7 mouse cellular contexts compared by ENCODE assay signal in the genomic region with DNA sequence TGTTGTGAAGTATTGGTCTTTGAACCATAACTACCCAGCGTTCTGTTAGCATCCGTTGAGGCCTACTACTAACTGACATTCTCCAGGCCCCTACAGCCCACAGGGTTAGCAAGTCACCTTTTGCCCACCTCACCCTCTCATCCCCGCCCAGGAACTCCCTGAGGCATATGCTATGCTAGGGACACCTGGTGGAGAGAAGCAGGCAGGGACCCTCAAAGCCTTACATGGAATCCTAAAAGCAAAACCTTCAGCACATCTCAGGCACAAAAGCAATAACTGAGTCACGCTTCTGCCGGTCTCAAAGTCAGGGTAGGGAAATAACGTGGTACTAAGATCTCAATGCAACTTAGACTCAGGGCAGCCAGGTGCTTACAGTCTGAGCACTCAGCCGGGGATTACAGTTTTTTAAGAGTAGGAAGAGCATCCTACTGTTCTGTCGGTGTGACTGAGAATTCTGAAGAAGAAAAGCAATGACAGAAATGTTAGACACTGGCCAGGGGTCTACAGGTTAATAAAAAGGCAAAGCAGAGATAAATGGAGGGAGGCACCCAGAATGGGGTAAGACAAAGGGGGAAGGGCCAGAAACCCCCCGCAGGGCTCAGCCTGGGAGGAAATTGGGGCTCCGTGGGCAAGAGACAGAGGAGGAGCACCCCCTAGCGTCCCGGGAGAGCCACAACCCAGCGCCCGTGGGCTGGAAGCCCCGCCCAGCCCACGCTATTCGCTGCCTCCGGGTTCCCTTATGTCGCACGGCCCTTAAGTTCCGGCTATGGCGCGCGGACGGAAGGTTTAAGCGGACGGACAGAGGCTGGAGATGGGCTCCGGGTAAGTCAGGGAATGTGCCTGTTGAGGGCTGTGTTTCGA. TPM values are rescaled to one million over a fixed set of nuclear protein-coding genes. Genes with fewer than 3 reads are reported as not detected.
DNase-seq lines count a peak whose midpoint lies in the region; ATAC-seq and TF ChIP-seq lines count a peak whose summit lies in the region.

A gene (plus strand): TSS at position 789 of the 861 bp plus-strand sequence.

- intact Hi-C loops in left cerebral cortex, postnatal 4 days (cut with DNase I): no loop called here

- TF ChIP-seq POLR2A in small intestine, adult 2 months (IDR thresholded peaks at IDR 0.05; ENCODE audit: low read depth, low read length): peak; percentile 87; the same call in 1 of the 2 replicates

- DNase-seq in adrenal gland, postnatal 10 days: peak; percentile 98
- peak; percentile 96 for DNase-seq in embryonic facial prominence, embryonic 10.5 days (ENCODE audit: low spot score)
- DNase-seq in gonadal fat pad, adult 2 months (ENCODE audit: low read depth): peak; percentile 30
- DNase-seq in left cerebral cortex, postnatal 4 days: peak; percentile 97

- no peaks in the 10 kb centered on the region for H3K9me3 ChIP-seq in embryonic facial prominence, embryonic 10.5 days
- no peaks in the 10 kb centered on the region for H3K9me3 ChIP-seq in intestine, postnatal 0 days (ENCODE audit: control insufficient read depth)
- no peaks in the 10 kb centered on the region for H3K9me3 ChIP-seq in midbrain, embryonic 12.5 days

- WGBS in embryonic facial prominence, embryonic 10.5 days: 5% methylated on average over 29 of the region's 29 CpGs
- WGBS in intestine, postnatal 0 days: 6% methylated on average over 29 of the region's 29 CpGs
- WGBS in midbrain, embryonic 12.5 days: 5% methylated on average over 29 of the region's 29 CpGs
- WGBS in small intestine, adult 2 months: 10% methylated on average over 29 of the region's 29 CpGs

- peak within 1 kb of the TSS; percentile 88 for H3K4me3 ChIP-seq in embryonic facial prominence, embryonic 10.5 days
- H3K4me3 ChIP-seq in intestine, postnatal 0 days (ENCODE audit: low read depth, low read length): peak within 1 kb of the TSS; percentile 91
- H3K4me3 ChIP-seq in midbrain, embryonic 12.5 days: peak within 1 kb of the TSS; percentile 84
- peak within 1 kb of the TSS; percentile 98 for H3K4me3 ChIP-seq in small intestine, adult 2 months (ENCODE audit: low read depth, low read length)

- peak within 1 kb of the TSS; percentile 97 for H3K27ac ChIP-seq in embryonic facial prominence, embryonic 10.5 days (replicated peaks)
- H3K27ac ChIP-seq in intestine, postnatal 0 days (ENCODE audit: low read depth, low read length): peak within 1 kb of the TSS; percentile 88
- H3K27ac ChIP-seq in midbrain, embryonic 12.5 days (replicated peaks): peak within 1 kb of the TSS; percentile 85
- peak within 1 kb of the TSS; percentile 69 for H3K27ac ChIP-seq in small intestine, adult 2 months (ENCODE audit: insufficient read depth, low read depth, low read length)

- H3K36me3 ChIP-seq in embryonic facial prominence, embryonic 10.5 days (replicated peaks): peaks cover 38% of the 10 kb centered on the region
- H3K36me3 ChIP-seq in intestine, postnatal 0 days (ENCODE audit: control insufficient read depth, insufficient read depth): peaks cover 9% of the 10 kb centered on the region; the same call in 1 of the 2 replicates
- peaks cover 22% of the 10 kb centered on the region for H3K36me3 ChIP-seq in midbrain, embryonic 12.5 days
- H3K36me3 ChIP-seq in small intestine, adult 2 months (ENCODE audit: control insufficient read depth, insufficient read depth, low read length): peaks cover 8% of the 10 kb centered on the region

- H3K9ac ChIP-seq in intestine, postnatal 0 days (ENCODE audit: low read depth, low read length): peak within 1 kb of the TSS; percentile 90
- H3K9ac ChIP-seq in midbrain, embryonic 12.5 days (replicated peaks): peak within 1 kb of the TSS; percentile 81

- peak within 1 kb of the TSS; percentile 68 for H3K4me2 ChIP-seq in intestine, postnatal 0 days (replicated peaks; ENCODE audit: low read depth)
- peak within 1 kb of the TSS; percentile 85 for H3K4me2 ChIP-seq in midbrain, embryonic 12.5 days (replicated peaks)

- ATAC-seq in intestine, postnatal 0 days: peak; percentile 94
- ATAC-seq in midbrain, embryonic 12.5 days (ENCODE audit: low FRiP score, low read depth): peak; percentile 96

- peaks cover 23% of the 10 kb centered on the region for H3K4me1 ChIP-seq in embryonic facial prominence, embryonic 10.5 days
- H3K4me1 ChIP-seq in intestine, postnatal 0 days (replicated peaks; ENCODE audit: control insufficient read depth, insufficient read depth, low read length): no peaks in the 10 kb centered on the region
- peaks cover 12% of the 10 kb centered on the region for H3K4me1 ChIP-seq in midbrain, embryonic 12.5 days
- H3K4me1 ChIP-seq in small intestine, adult 2 months (ENCODE audit: control insufficient read depth, insufficient read depth, insufficient read length, low read length): no peaks in the 10 kb centered on the region; the same call in 1 of the 2 replicates

- H3K27me3 ChIP-seq in embryonic facial prominence, embryonic 10.5 days (replicated peaks; ENCODE audit: low read depth, poor library complexity, severe bottlenecking): no peaks in the 10 kb centered on the region
- H3K27me3 ChIP-seq in intestine, postnatal 0 days (replicated peaks; ENCODE audit: control insufficient read depth, insufficient read depth, low read length): no peaks in the 10 kb centered on the region
- H3K27me3 ChIP-seq in midbrain, embryonic 12.5 days: no peaks in the 10 kb centered on the region
- no peaks in the 10 kb centered on the region for H3K27me3 ChIP-seq in small intestine, adult 2 months (ENCODE audit: control insufficient read depth, insufficient read depth, low read length)

- peak; percentile 92 for TF ChIP-seq CTCF in intestine, postnatal 0 days (IDR thresholded peaks at IDR 0.05; ENCODE audit: low read depth)
- TF ChIP-seq CTCF in small intestine, adult 2 months (IDR thresholded peaks at IDR 0.05; ENCODE audit: extremely low read depth, insufficient read length, insufficient replicate concordance, low read depth, low read length): peak; percentile 90

RNA-seq across cellular contexts. Expression of the gene that starts here (rescaled TPM):
- total RNA-seq in adrenal gland, postnatal 10 days (2021): 10 to 100 TPM; 27.5 to 31.5 TPM
- 67.3 and 71.4 TPM in 2 replicates for polyA plus RNA-seq in embryonic facial prominence, embryonic 10.5 days (2016; fragmentation: Nextera tagmentation; extraction: Ambion mirVana)
- 17.1 and 17.7 TPM in 2 replicates for polyA plus RNA-seq in gonadal fat pad, adult 2 months (2012; rRNA removed)
- polyA plus RNA-seq in intestine, postnatal 0 days (2015; fragmentation: Nextera tagmentation; extraction: Ambion mirVana): 23.1 and 23.8 TPM in 2 replicates
- total RNA-seq in left cerebral cortex, postnatal 4 days (2021): 10 to 100 TPM; 22.1 to 24.2 TPM
- 58.4 and 60.4 TPM in 2 replicates for polyA plus RNA-seq in midbrain, embryonic 12.5 days (2016; fragmentation: Nextera tagmentation; extraction: Ambion mirVana)
- polyA plus RNA-seq in small intestine, adult 2 months (2012; rRNA removed): 3.6 and 7.2 TPM in 2 replicates

Comparison
In these comparisons a context has a peak if more than half of its experiments do, and no peak if none do; other contexts are left out.
1. Peak in every context shown above with its lines: DNase-seq, ATAC-seq, H3K4me3 ChIP-seq and H3K27ac ChIP-seq.
2. DNase-seq: peak in every context shown above with its lines; median percentile 98 in adrenal gland, postnatal 10 days; 97 in left cerebral cortex, postnatal 4 days; 96 in embryonic facial prominence, embryonic 10.5 days; 30 in gonadal fat pad, adult 2 months.